Mouse (Mus musculus) liver, postnatal 0 days (tissue): ENCODE data around the gene Naa10. TPM values are rescaled to one million over a fixed set of nuclear protein-coding genes. Genes with fewer than 3 reads are reported as not detected.
A peak's percentile ranks its signal among the peaks of the same experiment; 100 is the strongest.

Experiments used
- ATAC-seq: fragments of 200-750 bp; cut with Nextera tagmentation; 2 replicates; pipeline ENCODE4 v1.8.0; 2017; ENCODE audit warnings: mild to moderate bottlenecking, moderate library complexity
- DNase-seq: peaks from one replicate; pipeline ENCODE4 v3.0.0-alpha.2; 2016
- H3K27ac ChIP-seq: fragments of 300-500 bp; sonication (generic); 2 replicates; pipeline ENCODE4 v1.5.1; 2014; ENCODE audit warnings: antibody characterized with exemption, moderate library complexity, mild to moderate bottlenecking, low read depth
- H3K27me3 ChIP-seq: fragments of 300-500 bp; sonication (generic); 2 replicates; pipeline ENCODE4 v1.6.1; 2014; ENCODE audit warnings: low read length, control low read depth, mixed read lengths; ENCODE audit not compliant: insufficient read depth
- H3K36me3 ChIP-seq: fragments of 300-500 bp; sonication (generic); replicated peaks from 2 replicates; pipeline ENCODE4 v1.6.1; 2014; ENCODE audit warnings: mild to moderate bottlenecking, control low read depth, low read length, moderate library complexity, mixed read lengths; ENCODE audit not compliant: insufficient read depth
- H3K4me1 ChIP-seq: fragments of 300-500 bp; sonication (generic); 2 replicates; pipeline ENCODE4 v1.6.1; 2014; ENCODE audit warnings: antibody characterized with exemption, mild to moderate bottlenecking, control low read depth; ENCODE audit not compliant: insufficient read depth
- H3K4me2 ChIP-seq: fragments of 300-500 bp; sonication (generic); 2 replicates; pipeline ENCODE4 v1.6.1; 2014; ENCODE audit warnings: low read depth, mild to moderate bottlenecking, low read length, moderate library complexity, mixed read lengths
- H3K4me3 ChIP-seq: fragments of 300-500 bp; sonication (generic); 2 replicates; pipeline ENCODE4 v1.5.1; 2014; ENCODE audit warnings: low read depth, low read length
- H3K9ac ChIP-seq: fragments of 300-500 bp; sonication (generic); replicated peaks from 2 replicates; pipeline ENCODE4 v1.6.1; 2014; ENCODE audit warnings: mild to moderate bottlenecking, moderate library complexity
- H3K9me3 ChIP-seq: fragments of 300-500 bp; sonication (generic); 2 replicates; pipeline ENCODE4 v1.6.1; 2016; ENCODE audit warnings: mild to moderate bottlenecking, control low read depth, low read length, mixed read lengths
- CTCF ChIP-seq: sonication (generic); IDR thresholded peaks from 2 replicates; pipeline ENCODE4 v1.5.1; 2016; ENCODE audit warnings: antibody characterized with exemption, low read depth
- EP300 ChIP-seq: IDR thresholded peaks from 2 replicates; pipeline ENCODE4 v1.6.1; 2016; ENCODE audit warnings: antibody characterized with exemption, low read depth, mild to moderate bottlenecking
- WGBS: fragments of 180-500 bp; shearing (Covaris S2); extraction: QIAGEN DNeasy Blood & Tissue Kit; methylation state at CpG from one replicate; pipeline ENCODE4 v1.1.7; 2014; ENCODE audit not compliant: insufficient replicate concordance; 5-methylcytosine and 5-hydroxymethylcytosine counted together
- polyA plus RNA-seq: library from polyadenylated mRNA; unstranded; fragments of >200 nt; fragmentation: Nextera tagmentation; extraction: Ambion mirVana; gene quantifications from 2 replicates; pipeline ENCODE4 v1.2.1, GENCODE M21; 2015

Naa10 gene
- polyA plus RNA-seq, 1 experiment from 2014 or later, result 48.9 TPM

GRCm38 (mm10) chrX:73966248-73967176, 44.8 kb upstream of the Naa10 start, which contains the start of gene Hcfc1:
TSS of gene Hcfc1 (minus strand) at chrX:73966357.
- DNase-seq, result peak; percentile 89
- H3K9ac ChIP-seq, result peak within 1 kb of the TSS; percentile 80
- H3K36me3 ChIP-seq, result 0 out of 2 replicates have a peak, but pooled peaks cover 7% of the 10 kb centered on the region
- H3K4me1 ChIP-seq, result peaks cover 26% of the 10 kb centered on the region
- peak; percentile 66 for ATAC-seq
- no peaks in the 10 kb centered on the region for H3K27me3 ChIP-seq
- H3K4me2 ChIP-seq, result peak within 1 kb of the TSS; percentile 71
- H3K4me3 ChIP-seq, result peak within 1 kb of the TSS; percentile 80
- H3K27ac ChIP-seq, result peak within 1 kb of the TSS; percentile 99
- 15% methylated on average over 57 of the region's 58 CpGs for WGBS
- TF ChIP-seq CTCF, result no peak
- no peaks in the 10 kb centered on the region for H3K9me3 ChIP-seq

- peak overlapping the region; percentile 80 for H3K9ac ChIP-seq
- peak overlapping the region; percentile 71 for H3K4me2 ChIP-seq
- H3K27ac ChIP-seq, result peak overlapping the region; percentile 99
- no peaks in the 10 kb centered on the region for H3K9me3 ChIP-seq
- DNase-seq, result peak; percentile 53
- H3K27me3 ChIP-seq, result no peaks in the 10 kb centered on the region
- peak overlapping the region; percentile 80 for H3K4me3 ChIP-seq
- TF ChIP-seq EP300 (no peak), CTCF (no peak)
- no peak for ATAC-seq
- peaks cover 17% of the 10 kb centered on the region for H3K36me3 ChIP-seq
- WGBS, result 29% methylated on average over 20 of the region's 20 CpGs
- peaks cover 29% of the 10 kb centered on the region for H3K4me1 ChIP-seq
These were observed 43.6 kb upstream of the Naa10 start for GRCm38 (mm10) chrX:73965307-73965706.

- Histone ChIP-seq H3K27me3 (no peaks in the 10 kb centered on the region), H3K4me2 (peak overlapping the region; percentile 71), H3K36me3 (peaks cover 22% of the 10 kb centered on the region), H3K9me3 (no peaks in the 10 kb centered on the region), H3K4me1 (peaks cover 29% of the 10 kb centered on the region), H3K9ac (peak overlapping the region; percentile 42; the same call in 1 of the 2 replicates), H3K27ac (peak overlapping the region; percentile 99), H3K4me3 (peak overlapping the region; percentile 80)
- no peak for TF ChIP-seq EP300
- no peak for TF ChIP-seq CTCF
- peak; percentile 46 for DNase-seq
- no peak for ATAC-seq
- WGBS, result 17% methylated on average over 3 of the region's 3 CpGs
These were observed 42.6 kb upstream of the Naa10 start for GRCm38 (mm10) chrX:73964363-73964762.

GRCm38 (mm10) chrX:73954988-73955387, 33.2 kb upstream of the Naa10 start:
- H3K36me3 ChIP-seq, result peaks cover 84% of the 10 kb centered on the region
- H3K4me2 ChIP-seq, result no peak overlapping the region
- no peaks in the 10 kb centered on the region for H3K4me1 ChIP-seq
- no peaks in the 10 kb centered on the region for H3K9me3 ChIP-seq
- TF ChIP-seq EP300 (no peak), CTCF (no peak)
- H3K27ac ChIP-seq, result no peak overlapping the region
- H3K4me3 ChIP-seq, result no peak overlapping the region
- H3K27me3 ChIP-seq, result no peaks in the 10 kb centered on the region
- 88% methylated on average over 6 of the region's 6 CpGs for WGBS
- no peak for ATAC-seq
- H3K9ac ChIP-seq, result no peak overlapping the region
- DNase-seq, result no peak

- H3K9ac ChIP-seq, result no peak overlapping the region
- no peak overlapping the region for H3K27ac ChIP-seq
- no peak overlapping the region for H3K4me3 ChIP-seq
- WGBS, result 85% methylated on average over 5 of the region's 5 CpGs
- H3K4me1 ChIP-seq, result no peaks in the 10 kb centered on the region
- no peak for ATAC-seq
- TF ChIP-seq CTCF (no peak), EP300 (no peak)
- H3K9me3 ChIP-seq, result no peaks in the 10 kb centered on the region
- H3K4me2 ChIP-seq, result no peak overlapping the region
- H3K27me3 ChIP-seq, result no peaks in the 10 kb centered on the region
- DNase-seq, result no peak
- H3K36me3 ChIP-seq, result peaks cover 87% of the 10 kb centered on the region
These were observed 30.9 kb upstream of the Naa10 start for GRCm38 (mm10) chrX:73952603-73953002.

GRCm38 (mm10) chrX:73949341-73949740, 27.6 kb upstream of the Naa10 start:
- TF ChIP-seq CTCF, result no peak
- TF ChIP-seq EP300, result no peak
- Histone ChIP-seq H3K4me1 (no peaks in the 10 kb centered on the region), H3K9me3 (no peaks in the 10 kb centered on the region), H3K36me3 (peaks cover 93% of the 10 kb centered on the region), H3K27me3 (no peaks in the 10 kb centered on the region), H3K9ac (no peak overlapping the region), H3K27ac (no peak overlapping the region), H3K4me2 (no peak overlapping the region), H3K4me3 (no peak overlapping the region)
- WGBS, result 82% methylated on average over 10 of the region's 10 CpGs
- ATAC-seq, result no peak
- DNase-seq, result no peak
